Mouse (Mus musculus) ES-Bruce4 (cell line): ENCODE results near the gene Hdgf.

Experiments used
- CTCF ChIP-seq: IDR thresholded peaks from one replicate; pipeline ENCODE4 v1.8.1; 2011; ENCODE audit warnings: low read depth, low read length
- EP300 ChIP-seq: IDR thresholded peaks from 2 replicates; pipeline ENCODE4 v1.6.1; 2011; ENCODE audit warnings: low read depth, low read length; ENCODE audit not compliant: insufficient read depth

GRCm38 (mm10) chr3:87927452-87927851, 21.3 kb downstream of the Hdgf start:
- TF ChIP-seq CTCF (no peak), EP300 (no peak)
